Mouse (Mus musculus) megakaryocyte, embryonic 14.5 days (primary cell): ENCODE measurements at regions not wholly inside any gene's neighbourhood (a gene's known extent, or its start where the extent isn't known, plus 50 kb on each side); places are given as distances from the start of the nearest gene placed in this dataset.

ENCODE experiments used
- FLI1 ChIP-seq: IDR thresholded peaks from 2 replicates; pipeline ENCODE4 v1.6.1; 2012; ENCODE audit warnings: low read length, inconsistent platforms, mixed read lengths
- GATA1 ChIP-seq: IDR thresholded peaks from 3 replicates; pipeline ENCODE4 v1.6.1; 2012; ENCODE audit warnings: mixed read lengths, low read length, inconsistent platforms, borderline replicate concordance

DNA sequence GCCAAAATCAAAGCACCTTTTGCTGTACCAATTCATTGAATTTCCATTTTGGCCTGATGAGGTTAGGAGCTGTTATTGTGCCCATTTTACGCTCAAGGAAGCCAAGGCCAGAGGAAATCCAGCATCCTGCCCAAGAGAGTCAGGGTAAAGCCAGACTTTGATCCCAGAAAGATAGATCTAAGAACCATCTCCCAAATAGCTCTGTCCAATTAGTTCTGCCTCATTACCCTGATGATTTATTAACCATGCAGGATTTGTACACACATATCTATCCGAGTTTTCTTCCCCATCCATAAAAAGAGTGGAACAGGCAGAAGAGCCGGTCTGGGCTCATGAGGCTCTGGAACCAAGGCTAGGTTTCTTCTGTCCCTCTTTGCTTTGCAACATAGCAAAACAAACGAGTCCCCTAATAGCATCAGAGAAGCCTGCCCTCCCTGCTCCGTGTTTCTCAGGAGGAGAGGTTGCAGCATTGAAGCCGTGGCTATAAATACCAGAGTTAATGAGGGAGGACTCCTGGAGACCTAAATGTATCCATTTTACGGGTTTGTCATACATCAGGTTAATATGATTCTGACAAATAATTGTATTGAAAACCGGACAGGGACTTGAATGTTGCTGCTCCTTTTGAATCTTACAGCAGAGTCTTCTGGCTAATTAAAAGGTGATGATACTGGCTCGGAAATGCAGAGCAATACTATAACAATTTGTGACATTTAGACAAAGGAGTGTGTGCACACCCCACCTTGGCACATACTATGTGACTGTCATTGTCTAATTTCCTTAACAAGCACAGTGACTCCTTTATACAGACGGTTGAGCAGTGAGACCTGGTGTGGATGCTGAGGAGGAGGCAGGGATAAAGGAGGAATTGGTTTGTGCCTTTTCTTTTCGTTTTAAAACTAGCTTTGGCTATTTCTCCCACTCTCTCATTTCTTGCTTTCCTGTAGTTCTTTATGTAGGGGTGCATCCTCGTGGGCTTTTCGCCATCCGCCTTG lies 185.0 kb downstream of the Cd47 start:
- no peak for TF ChIP-seq GATA1
- no peak for TF ChIP-seq FLI1
